Mouse (Mus musculus) myocyte (in vitro differentiated cells): ENCODE data around the gene Pla2g4e. TPM values are rescaled to one million over a fixed set of nuclear protein-coding genes. Genes with fewer than 3 reads are reported as not detected.

Source experiments
- H3K27me3 ChIP-seq: one replicate; pipeline ENCODE4 v1.6.1; 2011; ENCODE audit not compliant: control insufficient read depth, insufficient read depth, insufficient read length
- H3K36me3 ChIP-seq: one replicate; pipeline ENCODE4 v1.6.1; 2011; ENCODE audit not compliant: control insufficient read depth, insufficient read depth
- H3K4me2 ChIP-seq: one replicate; pipeline ENCODE4 v1.6.1; 2011; ENCODE audit warnings: low read depth, control low read depth
- H3K4me3 ChIP-seq: one replicate; pipeline ENCODE4 v1.5.1; 2011; ENCODE audit warnings: mild to moderate bottlenecking, control low read depth, moderate library complexity
- H3K79me2 ChIP-seq: one replicate; pipeline ENCODE4 v1.6.1; 2011; ENCODE audit not compliant: control insufficient read depth, insufficient read depth
- H3ac ChIP-seq: one replicate; pipeline ENCODE4 v1.6.1; 2011; ENCODE audit not compliant: control insufficient read depth, insufficient read length
- CEBPB ChIP-seq: IDR thresholded peaks from 2 replicates; pipeline ENCODE4 v1.6.1; 2011; ENCODE audit warnings: mild to moderate bottlenecking, moderate library complexity; ENCODE audit not compliant: poor library complexity, insufficient read depth, severe bottlenecking
- E2F4 ChIP-seq: IDR thresholded peaks from one replicate; pipeline ENCODE4 v1.6.1; 2011; ENCODE audit warnings: mild to moderate bottlenecking, control low read depth, moderate library complexity; ENCODE audit not compliant: insufficient read depth
- MAX ChIP-seq: IDR thresholded peaks from one replicate; pipeline ENCODE4 v1.6.1; 2011; ENCODE audit warnings: low read depth, mild to moderate bottlenecking, control low read depth
- MYOD1 ChIP-seq, 3 experiments: IDR thresholded peaks; one replicate each; pipeline ENCODE4 v1.6.1; 2011; ENCODE audit warnings: control low read depth in 2 of 3, low read depth in 2 of 3, mild to moderate bottlenecking in 2 of 3, moderate library complexity in 1 of 3; ENCODE audit not compliant: insufficient read length in 2 of 3, control insufficient read depth in 1 of 3
- MYOG ChIP-seq, 3 experiments: IDR thresholded peaks; one replicate each; pipeline ENCODE4 v1.6.1; 2011; ENCODE audit warnings: control low read depth in 2 of 3, low read depth in 2 of 3, mild to moderate bottlenecking in 2 of 3; ENCODE audit not compliant: insufficient read length in 2 of 3, control insufficient read depth in 1 of 3, insufficient read depth in 1 of 3
- POLR2A ChIP-seq: IDR thresholded peaks from one replicate; pipeline ENCODE4 v1.6.1; 2011; ENCODE audit warnings: low read depth, mild to moderate bottlenecking, control low read depth, moderate library complexity; ENCODE audit not compliant: insufficient read length
- POLR2AphosphoS2 ChIP-seq: IDR thresholded peaks from one replicate; pipeline ENCODE4 v1.6.1; 2011; ENCODE audit warnings: low read depth, control low read depth; ENCODE audit not compliant: insufficient read length
- REST ChIP-seq: IDR thresholded peaks from one replicate; pipeline ENCODE4 v1.6.1; 2011; ENCODE audit warnings: mild to moderate bottlenecking, control low read depth, moderate library complexity; ENCODE audit not compliant: insufficient read depth, insufficient read length
- SRF ChIP-seq: IDR thresholded peaks from one replicate; pipeline ENCODE4 v1.6.1; 2011; ENCODE audit warnings: low read depth; ENCODE audit not compliant: control insufficient read depth, insufficient read length
- TCF12 ChIP-seq: IDR thresholded peaks from one replicate; pipeline ENCODE4 v1.6.1; 2011; ENCODE audit warnings: mild to moderate bottlenecking, control low read depth; ENCODE audit not compliant: poor library complexity, insufficient read depth, severe bottlenecking
- TCF3 ChIP-seq: IDR thresholded peaks from one replicate; pipeline ENCODE4 v1.6.1; 2011; ENCODE audit warnings: low read depth, control low read depth; ENCODE audit not compliant: insufficient read length
- USF1 ChIP-seq: IDR thresholded peaks from one replicate; pipeline ENCODE4 v1.6.1; 2011; ENCODE audit warnings: low read depth, mild to moderate bottlenecking, control low read depth, moderate library complexity
- polyA plus RNA-seq: library from polyadenylated mRNA; unstranded; fragments of >200 nt; fragmentation: generic; extraction: Trizol; gene quantifications from one replicate; pipeline ENCODE4 v1.2.1, GENCODE M21; 2012; ENCODE audit warnings: missing spikeins

Pla2g4e gene
- polyA plus RNA-seq, 1 experiment = 0.05 TPM

- peaks cover 12% of the 10 kb centered on the region for H3K36me3 ChIP-seq
- peaks cover 15% of the 10 kb centered on the region for H3K79me2 ChIP-seq
- no peak overlapping the region for H3ac ChIP-seq
- no peaks in the 10 kb centered on the region for H3K27me3 ChIP-seq
- H3K4me3 ChIP-seq = no peak overlapping the region
- TF ChIP-seq MYOG (IDR thresholded peaks at IDR 0.05; ENCODE audit: control insufficient read depth in 1 of 3, insufficient read depth in 1 of 3, insufficient read length in 2 of 3, low read depth in 2 of 3) = peak in 1 of 3 experiments; percentile 63
- no peak for TF ChIP-seq E2F4
- no peak for TF ChIP-seq CEBPB
- no peak for TF ChIP-seq POLR2AphosphoS2
- TF ChIP-seq MAX = no peak
- no peak for TF ChIP-seq TCF12
- peak in 1 of 3 experiments; percentile 24 for TF ChIP-seq MYOD1 (IDR thresholded peaks at IDR 0.05; ENCODE audit: control insufficient read depth in 1 of 3, insufficient read length in 2 of 3, low read depth in 2 of 3)
- no peak for TF ChIP-seq REST
- no peak for TF ChIP-seq POLR2A
- TF ChIP-seq SRF = no peak
- no peak for TF ChIP-seq TCF3
- TF ChIP-seq USF1 = no peak
- H3K4me2 ChIP-seq = peak overlapping the region; percentile 39
These were observed 116.5 kb downstream of the Pla2g4e start for GRCm38 (mm10) chr2:120128611-120129051.

GRCm38 (mm10) chr2:120128011-120128410, 117.1 kb downstream of the Pla2g4e start:
- Histone ChIP-seq H3K36me3 (peaks cover 12% of the 10 kb centered on the region), H3K4me2 (peak overlapping the region; percentile 39), H3K4me3 (no peak overlapping the region), H3K27me3 (no peaks in the 10 kb centered on the region), H3K79me2 (peaks cover 15% of the 10 kb centered on the region), H3ac (no peak overlapping the region)
- TF ChIP-seq SRF = no peak
- TF ChIP-seq MYOD1 (IDR thresholded peaks at IDR 0.05; ENCODE audit: control insufficient read depth in 1 of 3, insufficient read length in 2 of 3, low read depth in 2 of 3) = no peak

GRCm38 (mm10) chr2:120126901-120127300, 118.2 kb downstream of the Pla2g4e start:
- Histone ChIP-seq H3K4me2 (no peak overlapping the region), H3K27me3 (no peaks in the 10 kb centered on the region), H3K79me2 (peaks cover 9% of the 10 kb centered on the region), H3K36me3 (peaks cover 12% of the 10 kb centered on the region), H3ac (no peak overlapping the region), H3K4me3 (no peak overlapping the region)
- TF ChIP-seq MAX (no peak), MYOD1 (IDR thresholded peaks at IDR 0.05; ENCODE audit: control insufficient read depth in 1 of 3, insufficient read length in 2 of 3, low read depth in 2 of 3) (no peak), MYOG (IDR thresholded peaks at IDR 0.05; ENCODE audit: control insufficient read depth in 1 of 3, insufficient read depth in 1 of 3, insufficient read length in 2 of 3, low read depth in 2 of 3) (no peak), TCF3 (no peak), E2F4 (no peak), USF1 (no peak), POLR2AphosphoS2 (no peak), SRF (no peak), TCF12 (no peak), REST (no peak), POLR2A (no peak), CEBPB (no peak)

GRCm38 (mm10) chr2:120126408-120126807, 118.7 kb downstream of the Pla2g4e start:
- Histone ChIP-seq H3K27me3 (no peaks in the 10 kb centered on the region), H3ac (no peak overlapping the region), H3K4me3 (no peak overlapping the region), H3K4me2 (no peak overlapping the region), H3K79me2 (peaks cover 9% of the 10 kb centered on the region), H3K36me3 (peaks cover 12% of the 10 kb centered on the region)
- TF ChIP-seq USF1 (no peak), MAX (no peak), E2F4 (no peak), POLR2A (no peak), CEBPB (no peak), TCF12 (no peak), TCF3 (no peak), POLR2AphosphoS2 (no peak), MYOD1 (IDR thresholded peaks at IDR 0.05; ENCODE audit: control insufficient read depth in 1 of 3, insufficient read length in 2 of 3, low read depth in 2 of 3) (no peak), MYOG (IDR thresholded peaks at IDR 0.05; ENCODE audit: control insufficient read depth in 1 of 3, insufficient read depth in 1 of 3, insufficient read length in 2 of 3, low read depth in 2 of 3) (no peak), SRF (no peak), REST (no peak)

GRCm38 (mm10) chr2:120125461-120125860, 119.7 kb downstream of the Pla2g4e start:
- Histone ChIP-seq H3K4me2 (peak overlapping the region; percentile 31), H3K79me2 (peaks cover 12% of the 10 kb centered on the region), H3K36me3 (peaks cover 12% of the 10 kb centered on the region), H3K4me3 (no peak overlapping the region), H3K27me3 (no peaks in the 10 kb centered on the region), H3ac (no peak overlapping the region)
- TF ChIP-seq TCF3 = no peak
- TF ChIP-seq MYOD1 (IDR thresholded peaks at IDR 0.05; ENCODE audit: control insufficient read depth in 1 of 3, insufficient read length in 2 of 3, low read depth in 2 of 3) = no peak
- TF ChIP-seq CEBPB = no peak
- TF ChIP-seq REST = no peak
- no peak for TF ChIP-seq MYOG (IDR thresholded peaks at IDR 0.05; ENCODE audit: control insufficient read depth in 1 of 3, insufficient read depth in 1 of 3, insufficient read length in 2 of 3, low read depth in 2 of 3)
